Mouse (Mus musculus) left cerebral cortex, adult 8-10 months (tissue): ENCODE results near the gene Ptar1. TPM values are rescaled to one million over a fixed set of nuclear protein-coding genes. Genes with fewer than 3 reads are reported as not detected.
"Not testable (repeated sequence)": the region's sequence is repeated elsewhere in the genome, so short reads cannot be mapped to it uniquely, and the experiment has no call there.

Source experiments
- DNase-seq, 2 experiments: peaks; one replicate each; pipeline ENCODE4 v3.0.0; 2022; ENCODE audit warnings: low spot score in 2 of 2
- total RNA-seq, 4 experiments: library from RNA; stranded (reverse); gene quantifications; 2 replicates each; pipeline ENCODE4 v1.2.4; 2022

The Ptar1 gene
- total RNA-seq = 10 to 100 TPM; 31.3 to 47.2 (median 42.7) TPM

DNA sequence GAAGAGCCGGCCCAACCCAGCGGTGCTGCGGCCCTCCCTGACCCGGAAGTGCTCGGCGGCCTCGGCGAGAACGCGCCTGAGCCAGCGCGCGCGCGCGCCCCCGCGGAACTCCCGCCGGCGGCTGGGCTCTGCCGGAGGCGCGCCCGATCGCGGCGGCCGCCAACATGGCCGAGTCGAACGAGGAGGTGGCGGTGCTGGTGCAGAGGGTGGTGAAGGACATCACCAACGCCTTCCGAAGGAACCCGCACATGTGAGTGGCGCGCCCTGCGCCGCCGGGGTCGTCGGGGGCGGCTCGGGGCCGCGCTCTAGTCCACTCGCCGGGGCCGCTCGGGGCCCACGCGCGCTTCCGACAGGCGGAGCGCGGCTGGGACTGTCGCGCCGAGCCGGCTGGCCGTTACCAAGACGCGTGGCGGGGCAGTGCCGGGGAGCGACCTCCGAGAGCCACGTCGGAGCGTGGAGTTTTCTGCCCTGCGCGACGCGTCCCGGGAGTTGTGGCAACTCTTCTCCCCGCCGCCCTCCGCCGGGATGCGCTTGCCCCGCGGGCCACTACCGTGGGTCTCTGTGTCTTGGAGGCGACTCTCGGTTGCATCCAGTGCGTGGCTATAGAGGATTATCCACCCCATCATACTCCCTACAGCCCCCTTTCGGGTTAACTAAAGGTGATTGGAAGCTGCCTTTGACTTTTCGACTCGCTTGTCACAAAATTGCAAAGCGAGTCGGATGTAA lies at the start of gene Ptar1:
Ptar1 (plus strand) TSS at position 134 of the 726 bp plus-strand sequence.
- DNase-seq = peak; percentile 72 to 74

DNA sequence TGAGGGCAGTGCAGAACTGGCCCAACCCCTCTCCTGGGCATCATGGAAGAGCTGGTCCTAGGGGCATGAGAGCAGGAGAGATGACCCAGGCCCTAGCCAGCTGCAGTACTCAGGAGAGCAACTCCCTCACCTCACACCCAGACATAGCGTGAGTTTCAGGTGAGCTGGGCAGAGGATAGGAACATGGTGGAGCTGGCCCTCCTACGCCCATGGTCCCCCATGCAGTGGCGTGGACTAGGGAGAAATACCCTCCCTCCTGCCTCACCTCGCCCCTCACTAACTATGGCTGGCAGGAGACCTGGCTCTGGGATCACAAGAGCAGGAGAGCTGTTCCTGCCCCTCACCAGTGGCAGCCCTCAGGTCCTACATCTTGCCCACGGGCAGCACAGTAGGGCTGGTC lies 43.4 kb upstream of the Ptar1 start:
- no peak for DNase-seq

GRCm38 (mm10) chr19:23645347-23645746 lies 41.9 kb upstream of the Ptar1 start:
- peak in 1 of 2 experiments; percentile 57 for DNase-seq

DNA sequence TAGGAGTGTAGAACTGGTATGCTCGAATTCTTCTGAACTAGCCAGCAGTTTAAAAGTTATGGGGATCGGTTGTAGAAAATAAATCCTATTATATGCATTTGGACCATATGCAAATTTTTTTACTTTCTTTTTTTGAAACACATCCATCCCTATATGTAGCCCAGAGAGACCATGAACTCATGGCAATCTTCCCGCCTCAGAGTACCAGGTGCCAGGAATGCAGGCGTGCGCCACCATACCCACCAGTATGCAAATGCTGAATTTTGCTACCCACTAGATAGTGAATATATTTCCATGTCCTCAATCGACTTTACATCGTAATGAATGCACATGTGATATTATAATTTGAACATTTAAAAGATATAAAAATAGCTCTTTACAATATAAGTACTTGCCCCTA lies 39.9 kb upstream of the Ptar1 start:
- peak in 1 of 2 experiments; percentile 37 for DNase-seq

- DNase-seq = no peak
Observed at GRCm38 (mm10) chr19:23652644-23653043, 34.6 kb upstream of the Ptar1 start, which contains the start of gene 1700028P14Rik. TSS of gene 1700028P14Rik (minus strand) at chr19:23652812.

DNA sequence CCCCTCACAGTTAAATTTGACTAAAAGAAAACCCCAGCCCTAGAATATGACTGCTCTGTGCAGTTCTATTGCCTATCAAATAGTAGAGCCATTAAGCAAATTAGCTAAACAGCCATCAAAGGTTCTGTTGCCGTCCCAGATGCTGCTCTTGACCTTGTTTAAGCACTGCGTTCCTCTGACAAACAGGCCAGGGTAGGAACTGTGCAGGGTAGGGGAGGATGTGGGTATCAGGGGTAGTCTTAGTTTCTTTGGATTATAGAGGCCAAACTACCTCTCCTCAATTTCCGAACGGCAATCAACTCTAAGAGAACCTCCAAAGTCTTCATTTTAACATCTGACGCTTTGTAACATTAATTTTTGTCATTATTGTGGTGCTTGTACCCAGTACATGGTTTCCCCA lies 34.1 kb upstream of the Ptar1 start:
- DNase-seq = no peak

- no peak for DNase-seq
Observed at GRCm38 (mm10) chr19:23657261-23657932, 29.8 kb upstream of the Ptar1 start.

DNA sequence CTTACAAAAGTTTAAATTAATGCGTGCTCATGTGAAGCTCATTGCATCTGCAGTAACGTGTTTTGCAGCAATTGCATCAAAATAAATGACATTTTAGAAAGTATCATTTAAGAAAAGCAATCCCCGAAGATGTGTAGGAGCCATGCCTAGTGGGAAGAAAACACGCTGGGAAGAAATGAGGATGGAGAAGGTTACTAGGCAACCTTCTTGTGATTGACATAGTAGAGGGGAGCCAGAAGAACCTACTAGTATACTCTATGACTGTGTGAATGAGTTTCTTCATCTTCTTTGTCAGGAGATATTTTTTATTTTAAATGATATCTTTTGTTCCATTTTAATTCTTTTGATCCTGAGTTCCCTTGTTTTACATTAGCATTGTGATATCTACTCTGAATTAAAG lies 28.9 kb upstream of the Ptar1 start:
- no peak for DNase-seq

- DNase-seq = no peak
Observed at GRCm38 (mm10) chr19:23664083-23664482, 23.1 kb upstream of the Ptar1 start.

DNA sequence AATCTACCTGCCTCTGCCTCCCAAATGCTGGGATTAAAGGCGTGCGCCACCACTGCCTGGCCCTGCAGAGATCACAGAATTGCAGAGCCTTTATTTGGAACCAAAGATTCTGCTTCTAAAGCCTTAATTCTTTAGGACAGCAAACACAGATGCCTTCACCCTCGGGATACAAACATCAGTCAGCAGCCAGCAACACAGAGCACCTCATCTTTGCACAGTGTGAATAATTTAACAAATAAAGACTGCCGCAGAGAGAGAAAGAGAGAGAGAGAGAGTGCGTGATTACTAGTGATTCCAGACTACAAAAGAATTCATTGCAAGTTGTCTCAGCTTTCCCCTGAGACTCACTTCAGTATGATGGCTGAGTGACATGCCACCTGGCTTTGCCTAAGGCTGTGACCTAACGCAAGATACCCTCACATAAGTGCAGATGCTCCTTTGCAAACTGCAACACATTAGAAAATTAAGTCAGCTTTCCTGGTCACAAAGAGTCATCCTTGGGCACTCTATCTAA lies 19.0 kb upstream of the Ptar1 start:
- DNase-seq = no peak

DNA sequence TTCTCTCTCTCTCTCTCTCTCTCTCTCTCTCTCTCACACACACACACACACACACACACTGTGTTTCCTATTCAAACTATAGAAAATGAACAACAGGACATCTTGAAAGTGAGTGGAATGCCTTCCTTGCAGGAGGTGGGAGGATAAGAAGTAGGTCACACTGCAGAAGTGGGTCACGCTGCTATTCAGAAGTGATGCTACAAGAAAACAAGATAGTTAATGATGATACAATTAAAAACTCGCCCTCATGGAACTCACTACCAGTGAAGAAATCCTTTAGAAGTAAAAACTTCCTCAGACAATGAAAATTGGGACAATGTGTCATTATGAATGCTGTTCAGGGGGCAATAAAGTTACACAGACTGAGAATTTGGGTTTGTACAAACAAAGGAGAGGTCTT lies 14.2 kb upstream of the Ptar1 start:
- no peak for DNase-seq

- DNase-seq = not testable (repeated sequence)
Observed at GRCm38 (mm10) chr19:23675656-23676055, 11.6 kb upstream of the Ptar1 start.

DNA sequence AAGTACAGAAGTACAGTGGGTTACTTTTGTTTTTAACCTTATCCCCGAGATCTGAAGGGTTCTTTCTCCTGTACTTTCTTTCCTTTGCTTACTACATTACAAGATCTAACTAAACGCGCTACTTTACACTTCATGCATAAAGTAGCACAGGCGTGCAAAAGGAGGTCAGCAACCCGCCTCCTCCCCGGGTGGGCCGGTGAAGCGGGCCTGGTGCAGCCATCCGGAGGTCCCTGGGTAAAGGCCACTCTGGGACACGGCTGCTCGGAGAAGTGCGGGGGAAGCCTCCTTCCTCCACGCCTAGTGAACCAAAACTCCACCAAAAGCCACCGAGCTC lies 300 bp upstream of the Ptar1 start:
- no peak for DNase-seq

DNA sequence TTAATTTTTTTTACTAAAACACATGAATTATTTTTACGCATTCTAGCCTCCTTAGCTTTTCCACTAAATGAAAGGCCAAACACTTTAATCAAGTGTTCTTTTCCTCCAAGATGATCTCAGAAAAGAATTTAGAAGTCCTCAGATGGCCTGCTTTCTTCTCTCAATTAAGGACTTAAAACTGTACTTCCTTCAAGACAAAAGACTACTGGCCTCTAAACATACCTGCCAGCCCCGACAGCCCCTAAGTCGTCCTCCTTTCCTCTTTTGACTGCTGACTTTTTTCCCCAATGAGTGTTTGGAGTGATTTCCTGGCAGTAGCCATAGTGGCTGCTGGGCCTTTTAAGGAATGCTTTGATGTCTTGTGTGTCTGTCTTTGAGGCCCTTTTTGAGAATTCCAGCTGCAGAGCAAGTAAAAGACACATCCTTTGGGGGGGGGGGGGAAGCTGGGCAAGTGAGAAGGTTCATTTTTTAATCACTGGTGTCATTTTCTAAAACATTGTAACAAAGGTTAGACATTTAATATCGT lies 1.3 kb downstream of the Ptar1 start:
- DNase-seq = peak in 1 of 2 experiments; percentile 16

GRCm38 (mm10) chr19:23694344-23694743 lies 7.1 kb downstream of the Ptar1 start:
- no peak for DNase-seq

DNA sequence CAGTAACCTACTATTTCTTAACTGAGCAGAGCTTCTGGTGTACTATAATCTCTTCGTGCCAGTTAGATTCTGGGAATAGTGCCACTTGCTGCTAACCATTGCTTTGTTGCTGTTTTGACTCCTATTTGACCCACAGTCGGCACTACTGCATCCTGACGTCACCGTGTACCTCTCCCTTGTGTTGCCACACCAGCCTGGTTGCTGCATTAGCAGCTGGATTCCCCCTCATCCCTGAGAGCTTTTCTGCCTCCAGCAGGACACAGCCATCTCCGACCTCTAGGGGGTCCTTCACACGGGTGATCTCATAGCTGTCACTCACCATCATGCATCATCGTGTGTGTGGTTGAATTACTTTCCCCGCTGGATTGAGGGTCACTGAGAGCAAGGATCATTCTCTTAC lies 10.6 kb downstream of the Ptar1 start:
- DNase-seq = no peak

DNA sequence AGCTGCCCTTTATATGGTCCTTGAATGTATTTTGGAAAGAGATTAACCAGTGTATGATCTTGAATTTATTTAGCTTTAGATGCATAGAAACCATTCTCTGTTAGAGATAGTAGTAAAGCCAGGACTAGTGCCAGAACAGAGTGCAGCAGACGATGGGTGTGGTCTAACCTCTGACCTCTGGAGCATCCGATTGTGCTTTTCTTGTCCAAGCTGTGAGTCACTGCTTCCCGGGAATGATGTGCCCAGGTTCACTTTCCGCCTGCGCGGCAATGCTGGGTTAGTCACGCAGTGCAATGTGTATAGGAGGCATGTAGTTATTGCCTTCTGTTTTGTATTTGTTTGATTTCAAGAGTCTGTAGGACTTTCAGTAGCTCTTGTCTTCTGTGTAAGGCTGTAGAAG lies 11.1 kb downstream of the Ptar1 start:
- no peak for DNase-seq

GRCm38 (mm10) chr19:23699131-23699530 lies 11.9 kb downstream of the Ptar1 start:
- DNase-seq = no peak

DNA sequence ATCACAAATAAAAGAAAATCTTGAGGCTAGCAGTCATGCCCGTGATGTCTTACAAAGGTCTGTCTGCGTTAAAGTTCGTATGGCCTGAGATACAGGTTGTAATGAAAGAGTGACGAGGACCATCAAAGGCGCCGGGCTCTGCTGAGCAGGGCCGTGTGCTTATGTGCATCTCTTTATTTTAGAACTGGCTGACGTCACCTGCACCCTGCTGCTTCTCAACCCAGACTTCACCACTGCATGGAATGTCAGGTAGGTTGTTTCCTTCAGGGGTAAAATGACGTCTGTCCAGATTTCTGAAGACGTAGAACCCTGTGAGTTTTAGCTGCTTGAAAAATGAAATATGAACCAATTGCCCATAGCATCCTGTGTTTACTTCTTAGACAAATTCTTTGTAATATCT lies 15.7 kb downstream of the Ptar1 start:
- DNase-seq = no peak

DNA sequence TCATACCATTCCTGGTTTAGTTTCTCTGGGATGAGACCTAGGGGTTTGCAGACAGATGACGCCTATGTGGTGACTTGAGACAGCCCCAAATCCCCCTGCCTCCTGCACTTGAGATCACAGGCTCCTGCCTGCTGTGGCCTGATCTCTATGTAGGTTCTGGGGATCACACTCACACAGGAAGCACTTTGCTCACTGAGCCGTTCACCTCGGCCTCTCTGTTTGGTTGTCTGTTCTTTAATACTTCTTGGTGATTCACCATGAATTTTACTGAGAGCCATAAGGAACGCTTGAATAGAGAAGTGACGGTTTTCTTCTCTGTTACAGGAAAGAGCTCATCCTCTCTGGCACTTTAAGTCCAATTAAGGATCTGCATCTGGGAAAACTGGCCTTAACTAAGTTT lies 18.2 kb downstream of the Ptar1 start:
- no peak for DNase-seq

DNA sequence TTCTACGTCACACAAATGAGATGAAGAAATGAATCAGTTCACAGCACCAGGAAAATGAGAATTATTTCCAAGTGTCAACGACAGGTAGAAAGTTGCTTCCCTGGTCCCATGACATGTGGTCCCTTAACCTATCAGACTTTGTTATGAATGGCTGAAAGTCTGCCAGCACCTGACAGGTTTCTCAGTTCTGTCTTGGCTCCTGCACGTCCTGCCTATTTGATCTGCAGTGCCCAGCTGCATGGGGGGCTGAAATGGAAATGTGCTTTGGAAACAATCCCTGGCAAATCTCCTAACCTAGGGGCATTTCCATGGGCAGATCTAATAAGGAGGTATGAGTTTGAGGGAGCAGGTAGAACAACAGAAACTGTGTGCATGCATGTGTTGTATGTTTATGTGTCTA lies 59.3 kb downstream of the Ptar1 start:
- DNase-seq = no peak

DNA sequence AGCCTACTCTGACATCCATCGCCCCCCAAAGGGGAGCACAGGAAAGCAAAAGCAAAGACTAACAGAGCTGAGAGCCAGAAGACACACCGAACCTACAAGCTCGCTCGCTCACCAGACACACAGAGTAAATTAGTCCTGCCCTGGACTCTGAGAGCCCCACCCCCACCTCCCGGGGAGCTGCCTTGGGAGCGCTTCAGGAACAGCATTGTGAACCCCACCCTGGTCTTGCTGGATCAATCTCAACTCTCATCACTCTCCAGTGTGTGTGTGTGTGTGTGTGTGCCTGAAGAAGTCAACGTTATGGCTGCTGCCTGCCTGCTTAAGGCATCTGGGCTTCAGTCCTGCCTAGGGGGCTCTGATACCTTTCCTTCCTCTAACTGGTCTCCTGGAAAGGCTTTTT lies 69.8 kb downstream of the Ptar1 start:
- no peak for DNase-seq
